Mouse (Mus musculus) embryo, embryonic 9.5 days (tissue): Measurements from ENCODE around the gene Tat.

Experiments used
- DNase-seq: peaks from one replicate; pipeline ENCODE4 v3.0.0-alpha.2; 2017; ENCODE audit errors: extremely low spot score

Tat gene

GRCm38 (mm10) chr8:110039659-110040058 is 49.4 kb downstream of the Tat start, which contains the start of gene Chst4:
Gene Chst4 (minus strand): TSS chr8:110039740.
- DNase-seq, result no peak

- no peak for DNase-seq
Observed at GRCm38 (mm10) chr8:110040509-110040908, 50.3 kb downstream of the Tat start.
